Mouse (Mus musculus) induced T-regulatory cell, adult 2 months (primary cell): ENCODE results near the gene Ankfn1.

ENCODE experiments used
- DNase-seq: peaks from one replicate; pipeline ENCODE4 v3.0.0-alpha.2; 2012; ENCODE audit warnings: low read depth

Ankfn1 gene

GRCm38 (mm10) chr11:89465381-89465780 lies 312.1 kb downstream of the Ankfn1 start:
- DNase-seq: no peak

GRCm38 (mm10) chr11:89462216-89462615 lies 315.2 kb downstream of the Ankfn1 start:
- DNase-seq: no peak

DNA sequence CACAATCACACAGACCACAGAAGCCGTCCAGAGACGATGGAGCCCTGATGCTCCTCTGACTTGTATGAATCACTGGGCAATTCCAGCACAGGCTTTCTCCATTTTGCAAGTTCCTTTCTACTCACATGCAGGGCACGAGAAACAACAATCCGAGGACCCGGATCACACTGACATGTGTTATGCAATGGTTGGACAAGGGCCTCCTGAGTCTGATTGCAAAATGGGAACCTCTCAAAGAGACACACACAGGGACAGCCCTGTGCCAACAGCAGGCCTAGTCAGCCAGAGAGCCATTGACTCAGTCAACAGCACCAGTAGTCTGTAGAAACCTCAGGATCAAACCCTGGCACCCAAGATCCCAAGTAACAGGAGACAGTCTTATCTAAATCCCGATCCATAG lies 318.0 kb downstream of the Ankfn1 start:
- DNase-seq: no peak

- DNase-seq: no peak
Measured at GRCm38 (mm10) chr11:89455647-89456231, 321.7 kb downstream of the Ankfn1 start.

DNA sequence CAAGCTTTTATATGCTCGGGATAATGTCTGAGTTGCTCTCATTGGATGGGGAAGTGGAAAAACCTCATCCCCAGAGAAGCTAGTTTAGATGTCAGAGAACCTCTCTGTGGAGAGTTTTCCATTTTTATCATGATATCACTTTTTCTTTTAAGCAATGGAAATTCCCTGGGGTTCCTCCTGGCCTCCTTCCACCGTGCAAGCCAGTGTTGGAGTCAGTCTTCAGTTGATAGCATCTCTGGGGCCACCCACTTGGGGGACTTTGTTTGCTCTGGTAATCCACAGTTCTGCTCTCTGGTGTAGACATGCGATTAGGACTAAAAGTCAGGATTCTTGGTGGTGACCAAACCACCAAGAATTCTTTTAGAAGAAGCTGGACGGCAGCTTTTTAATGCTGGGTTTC lies 322.8 kb downstream of the Ankfn1 start:
- DNase-seq: no peak

DNA sequence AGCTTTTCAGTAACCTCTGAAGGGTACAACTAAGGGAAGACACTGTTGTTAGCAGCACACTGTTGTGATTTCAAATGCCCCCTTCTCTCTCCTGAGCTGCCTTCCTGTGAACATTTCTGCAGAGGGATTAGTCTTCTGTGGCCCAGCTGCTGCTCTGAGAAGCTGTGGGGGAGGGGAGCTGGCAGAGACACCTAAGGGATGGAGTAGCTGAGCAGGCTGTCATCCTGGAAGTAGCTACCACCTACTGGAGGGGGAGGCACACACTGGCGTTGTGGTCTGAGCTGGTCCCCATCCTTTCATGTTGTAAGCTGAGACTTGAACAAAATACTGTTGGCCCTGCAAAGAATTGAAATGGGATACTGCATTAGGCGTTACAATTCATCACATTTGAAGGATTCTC lies 324.6 kb downstream of the Ankfn1 start:
- DNase-seq: no peak

- no peak for DNase-seq
Measured at GRCm38 (mm10) chr11:89450406-89450805, 327.0 kb downstream of the Ankfn1 start.

- DNase-seq: no peak
Measured at GRCm38 (mm10) chr11:89448986-89449385, 328.5 kb downstream of the Ankfn1 start.

- no peak for DNase-seq
Measured at GRCm38 (mm10) chr11:89447477-89447876, 330.0 kb downstream of the Ankfn1 start.

- no peak for DNase-seq
Measured at GRCm38 (mm10) chr11:89440566-89440965, 336.9 kb downstream of the Ankfn1 start.

GRCm38 (mm10) chr11:89424358-89424757 lies 353.1 kb downstream of the Ankfn1 start:
- DNase-seq: peak; percentile 25

DNA sequence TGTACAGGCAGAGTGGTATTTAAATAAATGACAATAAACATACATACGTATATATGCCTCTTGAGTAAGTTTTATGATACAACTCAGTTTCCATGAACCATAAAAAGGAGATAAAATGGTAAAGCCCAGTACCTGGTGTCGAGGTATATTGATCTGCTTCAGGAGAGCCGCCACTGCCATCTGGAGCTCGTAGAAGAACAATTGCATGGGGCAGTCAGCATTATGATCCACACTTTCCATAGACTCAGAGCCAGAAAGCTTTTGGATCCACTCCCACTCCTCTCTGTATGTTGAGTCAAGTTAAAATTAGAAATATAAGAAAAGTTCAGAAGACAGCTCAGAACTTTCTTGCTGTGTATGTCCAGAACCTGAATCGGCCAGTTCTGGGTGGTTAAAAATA lies 354.8 kb downstream of the Ankfn1 start:
- DNase-seq: no peak

DNA sequence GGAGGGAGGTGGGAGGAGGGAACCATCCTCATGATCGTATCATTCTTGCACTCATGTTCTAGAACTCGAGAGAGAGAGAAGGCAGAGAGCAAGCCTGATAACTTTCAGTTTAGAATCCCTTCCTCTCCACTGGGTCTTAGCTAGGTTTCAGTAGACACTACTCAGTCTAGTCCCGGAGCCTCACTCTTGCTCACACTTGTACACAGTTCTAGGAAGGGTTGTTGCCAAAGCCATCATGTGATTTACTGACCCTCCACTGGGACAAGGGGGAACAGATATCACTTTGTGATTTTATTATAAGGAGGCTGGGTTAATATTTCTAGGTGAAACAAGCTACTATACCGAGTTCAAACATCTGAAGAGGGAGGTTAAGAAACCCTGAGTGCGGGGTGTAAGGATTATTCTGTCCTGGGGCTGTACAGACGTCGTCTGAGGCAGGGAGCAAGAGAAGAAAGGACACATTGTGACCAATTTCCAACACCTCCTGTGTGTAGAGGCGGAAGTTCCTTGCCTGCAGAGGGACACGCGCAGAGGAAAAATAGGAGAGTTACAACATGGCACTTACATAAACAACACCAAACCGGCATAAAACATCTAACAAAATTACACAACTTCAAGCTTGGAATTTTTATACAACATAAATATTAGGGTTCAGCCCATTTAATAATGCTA lies 356.6 kb downstream of the Ankfn1 start:
- DNase-seq: no peak

DNA sequence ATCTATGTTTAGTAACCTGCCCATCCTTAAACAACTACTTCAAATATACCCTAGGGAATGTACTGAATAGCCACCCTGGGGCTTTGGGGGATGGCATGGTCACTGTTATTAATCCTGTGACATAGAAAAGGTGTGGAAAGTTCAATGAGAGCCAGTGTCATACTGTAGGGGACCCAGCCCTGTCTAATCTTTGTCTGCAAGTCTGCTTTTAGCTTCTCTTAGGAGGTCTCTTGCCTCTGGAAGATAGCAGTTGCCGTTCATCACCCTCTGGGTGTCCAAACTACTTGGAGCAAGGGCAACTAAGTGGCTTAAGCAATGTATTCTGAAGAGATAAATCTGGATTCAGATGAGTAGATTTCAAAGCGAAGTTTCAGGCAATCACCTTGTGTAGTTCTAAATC lies 357.6 kb downstream of the Ankfn1 start:
- DNase-seq: no peak

DNA sequence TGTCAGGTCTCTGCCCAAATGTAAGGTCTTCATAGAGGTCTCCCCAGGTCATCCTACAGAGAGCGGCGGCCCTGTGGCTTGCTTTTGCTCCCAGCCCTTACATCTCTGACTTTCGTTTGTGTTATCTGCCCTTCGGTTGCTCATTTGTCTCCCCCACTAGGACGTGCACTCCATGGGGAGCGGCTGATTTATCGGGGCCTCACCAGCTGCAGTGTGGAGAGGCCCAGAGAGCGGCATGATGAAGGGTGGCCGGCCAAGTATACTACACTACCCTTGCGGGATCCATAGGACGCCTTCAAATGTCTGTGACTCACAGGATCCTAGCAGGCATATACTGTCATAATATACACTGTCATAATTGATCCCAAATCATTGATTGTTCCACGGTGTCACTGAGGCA lies 358.8 kb downstream of the Ankfn1 start:
- no peak for DNase-seq

DNA sequence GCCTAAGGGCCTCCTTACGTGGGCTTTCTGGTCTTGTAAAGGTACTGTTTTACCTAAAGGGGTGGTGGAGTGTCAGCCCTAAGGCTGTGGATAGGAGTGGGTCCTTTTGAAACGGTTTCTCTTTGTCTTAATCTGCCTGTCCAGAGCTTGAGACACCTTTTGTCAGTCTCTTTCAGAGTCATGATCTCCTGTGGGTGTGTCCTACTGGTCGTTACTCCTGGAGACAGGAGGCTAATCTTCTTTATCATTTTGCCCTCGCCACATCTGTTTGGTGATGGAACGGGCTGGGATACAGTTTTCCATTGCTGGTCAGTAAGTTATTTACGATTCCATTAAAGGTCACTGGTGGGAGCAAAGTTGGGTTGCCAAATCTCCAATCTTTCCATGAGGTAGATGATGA lies 360.7 kb downstream of the Ankfn1 start:
- DNase-seq: no peak

GRCm38 (mm10) chr11:89408774-89409173 lies 368.7 kb downstream of the Ankfn1 start:
- DNase-seq: no peak

GRCm38 (mm10) chr11:89404489-89404888 lies 373.0 kb downstream of the Ankfn1 start:
- no peak for DNase-seq

- DNase-seq: no peak
Measured at GRCm38 (mm10) chr11:89403436-89403835, 374.0 kb downstream of the Ankfn1 start.

DNA sequence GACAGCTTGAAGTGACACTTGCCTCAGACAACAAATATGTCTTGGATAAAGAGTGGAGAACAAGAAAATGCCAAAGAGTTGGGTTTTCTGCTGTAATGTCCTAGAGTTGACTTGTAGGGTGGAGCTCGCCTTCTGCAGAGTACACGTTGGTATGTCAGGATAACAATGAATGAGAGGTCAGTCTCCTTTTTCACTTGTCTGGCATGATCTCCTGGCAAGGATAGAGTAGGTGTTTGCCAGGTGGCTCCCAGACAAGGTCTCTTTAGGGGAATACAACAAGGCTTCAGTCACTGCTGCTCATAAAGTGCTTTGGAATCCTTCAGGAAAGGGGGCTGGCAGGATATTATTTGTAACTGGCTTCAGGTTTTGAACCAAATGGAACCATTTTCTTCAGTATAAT lies 388.6 kb downstream of the Ankfn1 start:
- no peak for DNase-seq

- DNase-seq: no peak
Measured at GRCm38 (mm10) chr11:89382634-89383009, 394.8 kb downstream of the Ankfn1 start.

DNA sequence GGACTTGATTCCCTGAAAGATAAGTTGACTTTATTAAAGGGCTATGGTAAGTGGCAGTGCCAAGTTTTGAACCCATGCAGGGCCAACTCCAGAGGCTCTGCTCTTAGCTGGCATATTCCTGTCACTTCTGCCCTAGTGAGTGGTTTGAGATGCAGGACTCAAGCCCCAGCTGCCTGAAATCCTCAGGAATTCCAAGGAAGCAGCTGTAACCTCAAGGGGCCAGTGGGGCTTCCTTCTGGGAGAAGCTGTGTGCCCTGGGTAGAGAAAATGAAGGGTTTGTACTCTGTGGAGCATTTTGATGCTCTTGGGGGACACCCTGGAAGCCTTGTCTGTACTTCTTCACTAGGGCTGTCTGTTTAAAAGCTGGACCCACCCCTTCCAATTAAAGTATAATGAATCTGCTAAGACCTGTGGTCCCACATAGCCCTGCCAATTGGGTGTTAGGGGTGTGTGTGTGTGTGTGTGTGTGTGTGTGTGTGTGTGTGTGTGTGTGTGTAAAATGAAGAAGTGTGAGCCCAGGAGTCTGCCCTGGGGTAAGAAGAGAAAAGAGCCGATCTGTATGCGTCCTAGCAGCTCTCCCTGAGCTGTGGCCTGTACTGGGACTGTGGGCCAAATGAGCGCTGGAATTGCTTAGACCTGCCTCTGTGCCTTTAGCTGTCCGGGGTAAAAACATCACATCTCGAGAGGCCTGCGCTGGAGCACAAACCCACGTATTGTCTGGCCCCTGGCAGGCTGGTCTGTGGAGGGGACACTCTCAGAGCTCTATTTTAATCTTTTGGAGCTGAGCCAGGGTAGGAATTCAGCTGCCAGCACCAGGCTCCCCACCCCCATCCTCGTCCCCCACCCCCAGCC lies 395.4 kb downstream of the Ankfn1 start:
- no peak for DNase-seq

DNA sequence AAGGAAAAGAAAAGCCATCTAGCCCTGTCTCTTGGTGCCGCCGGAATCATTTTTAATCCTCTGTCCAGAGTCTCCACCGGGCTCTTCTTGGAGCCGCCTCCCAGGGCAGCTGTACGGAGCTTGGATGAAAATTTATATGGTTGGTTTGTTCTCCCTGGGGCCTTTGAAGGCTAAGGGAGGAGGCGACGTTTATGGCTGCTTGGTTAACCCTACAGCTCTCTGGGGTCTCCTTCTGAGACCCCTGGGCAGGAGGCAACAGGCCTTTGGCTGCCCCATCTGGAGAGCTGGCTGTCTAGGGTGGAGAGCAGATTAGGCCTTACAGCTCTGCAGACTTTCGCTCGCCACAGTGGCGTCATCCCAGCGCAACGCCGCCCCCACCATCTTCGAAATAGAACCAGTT lies 406.5 kb downstream of the Ankfn1 start:
- no peak for DNase-seq
